Mouse (Mus musculus) layer of hippocampus, postnatal 10 days (tissue): Measurements from ENCODE around the gene Zfp710. TPM values are rescaled to one million over a fixed set of nuclear protein-coding genes. Genes with fewer than 3 reads are reported as not detected.
"Not testable (repeated sequence)": the region's sequence is repeated elsewhere in the genome, so short reads cannot be mapped to it uniquely, and the experiment has no call there.

Source experiments
- DNase-seq, 2 experiments: peaks; one replicate each; pipeline ENCODE4 v3.0.0; 2021; ENCODE audit warnings: low spot score in 2 of 2
- long read RNA-seq: library from polyadenylated mRNA; stranded (forward); transcript quantifications from one replicate; pipeline ENCODE4 v2.0.0, GENCODE M21; 2023
- total RNA-seq, 2 experiments: library from RNA; stranded (reverse); gene quantifications; 2 replicates each; pipeline ENCODE4 v1.2.3; 2021

Zfp710 gene
- total RNA-seq = 10 to 100 TPM; 18.3 to 19.8 TPM
- long read RNA-seq, full-length matches to known transcripts = 3 of 10 reads
- long read RNA-seq, partial matches to known transcripts = 0 of 10 reads
- long read RNA-seq, other reads (novel, unspliced or antisense) = 7 of 10 reads

GRCm38 (mm10) chr7:80024521-80025390 is at the start of gene Zfp710:
Zfp710 (plus strand) TSS chr7:80024814.
- peak; percentile 66 to 79 for DNase-seq

DNA sequence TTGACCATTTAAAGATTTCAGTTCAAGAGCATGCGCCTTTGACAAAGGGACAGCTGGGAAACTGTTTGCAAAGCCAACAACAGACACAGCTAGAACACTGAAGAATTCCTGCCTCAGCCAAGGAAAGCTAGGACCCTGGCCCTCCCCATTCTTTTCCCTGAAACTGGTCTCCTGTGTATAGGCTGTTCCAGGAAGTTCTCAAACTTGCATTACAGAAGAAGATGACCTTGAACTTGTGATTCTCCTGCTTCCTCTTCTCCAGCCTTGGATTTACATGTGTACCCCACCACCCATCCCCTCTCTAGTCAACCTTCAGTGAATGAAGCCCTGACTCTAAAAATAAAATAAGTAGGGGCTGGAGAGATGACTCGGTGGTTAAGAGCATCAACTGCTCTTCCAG is 49.3 kb upstream of the Zfp710 start:
- DNase-seq = no peak

- no peak for DNase-seq
Measured at GRCm38 (mm10) chr7:79986717-79987116, 37.9 kb upstream of the Zfp710 start.

DNA sequence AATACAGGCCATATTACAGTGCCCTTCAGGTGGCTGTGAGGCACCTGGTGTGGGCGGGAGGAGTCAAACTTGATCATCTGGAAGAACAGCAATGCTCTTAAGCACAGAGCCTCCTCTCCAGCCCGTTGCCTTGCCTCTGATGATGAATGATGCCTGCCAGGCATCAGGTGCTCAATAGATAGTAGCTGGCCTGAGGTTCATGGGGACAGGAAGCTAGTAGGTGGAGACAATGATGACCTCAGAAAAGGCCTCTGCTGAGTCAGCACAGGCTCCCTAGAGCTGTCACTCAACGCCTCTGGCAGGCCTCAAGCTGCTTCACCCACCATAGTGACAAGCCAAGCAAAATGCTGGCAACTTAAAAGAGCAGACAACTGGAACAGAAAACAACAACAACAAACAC is 36.9 kb upstream of the Zfp710 start:
- no peak for DNase-seq

DNA sequence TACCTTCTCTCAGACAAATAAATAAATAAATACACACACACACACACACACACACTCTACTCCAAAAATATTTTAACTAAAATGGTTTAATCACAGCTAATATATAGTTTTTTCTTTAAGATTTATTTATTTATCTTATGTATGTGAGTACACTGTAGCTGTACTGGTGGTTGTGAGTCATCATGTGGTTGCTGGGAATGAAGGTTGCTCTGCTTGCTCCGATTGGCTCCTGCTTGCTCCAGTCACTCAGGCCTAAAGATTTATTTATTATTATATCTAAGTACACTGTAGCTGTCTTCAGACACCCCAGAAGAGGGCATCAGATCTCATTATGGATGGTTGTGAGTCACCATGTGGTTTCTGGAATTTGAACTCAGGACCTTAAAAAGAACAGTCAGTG is 36.1 kb upstream of the Zfp710 start:
- not testable (repeated sequence) for DNase-seq

DNA sequence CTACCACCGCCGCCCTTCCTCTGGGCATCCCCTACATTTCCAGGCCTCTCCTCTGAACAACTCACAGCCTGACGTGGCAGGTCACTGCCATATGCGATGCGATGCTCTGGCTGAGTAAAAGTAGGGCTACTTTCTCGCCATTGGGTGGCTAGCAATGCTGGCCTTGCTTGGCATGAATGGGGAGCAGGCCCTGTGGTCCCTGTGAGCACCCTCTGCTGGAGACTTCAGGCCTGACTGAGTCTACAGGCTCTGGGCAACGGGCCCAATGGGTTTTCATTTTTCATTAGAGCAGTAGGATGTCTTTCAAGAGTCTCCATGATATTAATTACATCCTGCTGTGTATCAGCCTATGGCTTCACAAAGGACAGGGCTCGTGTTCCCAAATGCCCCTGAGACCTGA is 30.1 kb upstream of the Zfp710 start:
- DNase-seq = peak; percentile 59 to 68

DNA sequence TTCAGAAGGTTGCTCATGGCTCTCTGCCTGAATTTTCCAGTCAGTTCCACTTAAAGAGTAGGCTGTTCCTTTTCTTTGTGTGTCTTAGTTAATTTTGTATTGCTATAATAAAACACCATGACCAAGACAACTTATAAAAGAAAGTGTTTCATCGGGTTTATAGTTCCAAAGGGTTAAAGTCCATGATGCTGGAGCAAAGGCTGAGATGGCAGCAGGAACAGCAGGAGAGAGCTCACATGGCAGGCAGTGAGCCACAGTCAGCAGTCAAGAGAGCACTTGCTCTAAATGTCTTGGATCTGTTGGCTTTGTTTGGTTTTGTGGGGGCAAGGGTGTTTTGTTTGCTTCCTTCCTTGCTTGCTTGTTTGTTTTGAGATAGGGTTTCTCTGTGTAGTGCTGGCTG is 26.9 kb upstream of the Zfp710 start:
- DNase-seq = no peak

DNA sequence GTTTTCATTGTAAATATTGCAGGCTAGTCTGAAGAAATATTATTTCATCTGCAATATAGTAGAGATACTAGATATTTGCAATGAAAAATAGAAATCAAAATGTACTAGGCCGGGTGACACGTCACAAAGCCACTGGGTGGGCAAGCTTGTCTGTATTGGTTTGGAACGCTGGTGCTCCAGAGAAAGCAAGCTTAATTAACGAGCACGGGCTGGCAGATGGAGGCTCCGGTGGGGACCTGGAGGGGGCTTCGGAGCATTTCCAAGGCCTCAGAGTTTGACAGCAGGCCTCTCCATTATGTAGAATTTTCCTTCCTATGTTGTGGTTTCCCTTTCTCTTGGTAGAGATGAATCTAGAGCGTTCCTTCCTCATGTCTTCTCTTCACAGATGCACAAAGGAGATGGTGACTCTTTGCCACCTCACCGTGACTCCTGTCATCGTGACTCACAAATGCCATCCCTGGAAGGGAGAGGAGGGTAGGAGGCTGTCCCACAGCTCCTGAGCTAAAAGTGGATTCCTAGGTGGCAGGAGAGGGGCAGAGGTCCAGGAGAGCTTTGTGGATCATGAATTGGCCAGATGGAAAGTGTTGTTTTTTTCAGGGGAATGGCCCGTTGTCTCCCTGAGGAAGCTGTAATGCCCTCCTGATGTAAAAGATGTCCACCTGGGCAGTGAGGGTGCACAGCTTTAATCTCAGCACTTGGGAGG is 22.1 kb upstream of the Zfp710 start:
- no peak for DNase-seq

DNA sequence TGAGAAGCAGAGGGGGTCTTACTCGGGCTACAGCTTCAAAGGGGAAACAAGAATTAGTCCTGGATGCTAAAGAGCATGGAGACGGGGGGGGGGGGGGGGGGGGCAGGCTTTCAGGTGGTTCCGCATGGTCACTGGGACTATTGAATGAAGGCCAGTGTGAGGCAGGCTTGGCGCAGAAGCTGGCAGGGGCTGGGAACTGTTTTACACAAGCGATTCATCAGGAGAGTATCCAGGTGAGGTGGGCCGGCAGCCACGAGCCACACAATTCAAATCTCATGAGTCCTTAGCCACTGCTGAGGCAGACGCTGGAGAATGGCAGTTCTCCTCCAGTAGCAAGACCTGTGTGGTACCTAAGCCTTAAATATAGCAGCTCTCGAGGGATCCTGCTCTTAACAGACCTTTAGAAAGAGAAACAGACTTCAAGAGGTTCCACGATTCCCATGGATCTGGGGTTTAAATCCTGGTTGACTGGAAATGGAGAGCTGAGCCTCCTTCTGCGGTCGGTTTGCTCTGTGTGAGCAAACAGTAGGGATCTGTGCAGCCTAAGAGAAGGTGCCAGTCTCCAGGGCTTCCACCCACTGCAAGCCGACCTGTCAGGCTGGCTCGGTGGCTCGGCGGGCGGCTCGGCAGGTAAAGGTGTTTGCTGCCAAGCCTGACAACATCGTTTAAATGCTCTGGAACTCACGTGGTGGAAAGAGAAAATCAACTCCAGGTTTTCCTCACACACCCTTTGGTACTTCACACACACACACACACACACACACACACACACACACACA is 19.6 kb upstream of the Zfp710 start:
- peak in 1 of 2 experiments; percentile 35 for DNase-seq

DNA sequence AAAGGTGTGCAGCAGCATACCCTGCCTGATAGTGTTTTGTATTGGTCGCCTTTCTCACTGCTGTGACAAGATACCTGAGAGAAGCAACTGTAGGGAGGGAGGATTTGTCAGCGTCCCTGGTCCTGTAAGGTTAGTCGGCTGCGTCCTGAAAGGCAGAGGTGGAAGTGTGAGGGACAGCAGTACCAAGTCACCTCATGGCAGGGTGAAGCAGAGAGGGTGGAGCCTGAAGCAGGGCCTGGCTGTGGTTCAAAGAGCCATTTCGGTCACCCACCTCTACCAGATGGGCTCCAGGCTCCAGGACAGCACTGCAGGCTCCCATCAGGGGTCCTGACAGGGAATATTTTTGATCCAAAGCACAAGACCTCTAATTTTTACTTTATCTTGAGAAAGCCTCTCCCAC is 13.9 kb upstream of the Zfp710 start:
- DNase-seq = no peak

DNA sequence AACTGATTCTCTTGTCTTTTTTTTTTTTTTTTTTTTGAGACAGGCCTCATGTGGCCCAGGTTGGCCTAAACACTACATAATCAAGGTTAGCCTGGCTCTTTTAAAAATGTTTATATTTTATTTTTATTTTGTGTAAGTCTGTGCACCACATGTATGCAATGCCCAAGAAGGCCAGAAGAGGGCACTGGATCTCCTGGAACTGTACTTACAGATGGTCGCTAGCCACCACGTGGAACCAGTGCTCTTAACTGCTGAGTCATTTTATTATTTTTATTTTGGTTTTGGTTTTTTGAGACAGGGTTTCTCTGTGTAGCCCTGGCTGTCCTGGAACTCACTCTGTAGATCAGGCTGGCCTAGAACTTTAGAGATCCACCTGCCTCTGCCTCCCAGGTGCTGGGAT is 13.1 kb upstream of the Zfp710 start:
- peak in 1 of 2 experiments; percentile 40 for DNase-seq

GRCm38 (mm10) chr7:80013884-80014550 is 10.6 kb upstream of the Zfp710 start:
- no peak for DNase-seq

DNA sequence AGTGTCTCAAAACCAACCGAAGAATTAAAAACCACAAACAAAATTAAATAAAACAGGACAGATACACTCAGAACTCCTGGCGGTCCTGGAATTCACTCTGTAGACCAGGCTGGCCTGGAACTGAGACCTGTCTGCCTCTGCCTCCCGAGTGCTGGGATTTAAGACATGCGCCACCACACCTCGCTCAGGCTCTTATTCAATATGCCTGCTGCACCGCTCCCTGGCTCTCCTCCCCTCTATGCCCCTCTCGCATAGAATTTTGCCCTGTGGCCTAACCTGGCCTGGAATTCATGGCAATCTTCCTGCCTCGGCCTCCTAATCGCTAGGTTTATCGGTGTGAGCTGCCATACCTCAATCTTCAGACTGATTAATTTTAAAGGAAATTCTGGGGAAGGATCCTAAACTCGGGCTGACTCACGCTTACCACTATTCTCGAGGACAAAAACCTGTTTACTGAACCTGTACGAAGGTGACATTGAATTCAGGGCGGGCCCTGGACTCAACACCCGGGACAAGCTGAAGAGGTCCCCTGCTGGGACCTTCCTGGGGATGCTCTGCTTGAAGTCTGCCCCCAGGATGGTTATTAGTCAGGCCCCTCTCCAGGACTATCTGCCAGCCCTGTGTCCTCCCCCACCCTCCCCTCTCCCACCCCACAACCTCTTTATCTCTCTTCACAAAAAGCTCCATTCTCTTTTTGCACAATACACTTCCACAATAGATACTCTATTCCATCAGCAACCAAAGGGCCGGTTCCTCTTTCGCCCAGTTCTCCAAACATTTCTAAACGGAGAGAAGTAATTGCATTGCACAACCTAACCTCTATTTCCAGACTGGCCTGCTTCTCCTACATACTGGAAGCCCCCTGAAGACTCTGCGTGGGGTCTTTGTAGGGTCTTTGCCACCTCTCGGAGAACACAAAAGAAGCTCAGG is 9.5 kb upstream of the Zfp710 start:
- no peak for DNase-seq

DNA sequence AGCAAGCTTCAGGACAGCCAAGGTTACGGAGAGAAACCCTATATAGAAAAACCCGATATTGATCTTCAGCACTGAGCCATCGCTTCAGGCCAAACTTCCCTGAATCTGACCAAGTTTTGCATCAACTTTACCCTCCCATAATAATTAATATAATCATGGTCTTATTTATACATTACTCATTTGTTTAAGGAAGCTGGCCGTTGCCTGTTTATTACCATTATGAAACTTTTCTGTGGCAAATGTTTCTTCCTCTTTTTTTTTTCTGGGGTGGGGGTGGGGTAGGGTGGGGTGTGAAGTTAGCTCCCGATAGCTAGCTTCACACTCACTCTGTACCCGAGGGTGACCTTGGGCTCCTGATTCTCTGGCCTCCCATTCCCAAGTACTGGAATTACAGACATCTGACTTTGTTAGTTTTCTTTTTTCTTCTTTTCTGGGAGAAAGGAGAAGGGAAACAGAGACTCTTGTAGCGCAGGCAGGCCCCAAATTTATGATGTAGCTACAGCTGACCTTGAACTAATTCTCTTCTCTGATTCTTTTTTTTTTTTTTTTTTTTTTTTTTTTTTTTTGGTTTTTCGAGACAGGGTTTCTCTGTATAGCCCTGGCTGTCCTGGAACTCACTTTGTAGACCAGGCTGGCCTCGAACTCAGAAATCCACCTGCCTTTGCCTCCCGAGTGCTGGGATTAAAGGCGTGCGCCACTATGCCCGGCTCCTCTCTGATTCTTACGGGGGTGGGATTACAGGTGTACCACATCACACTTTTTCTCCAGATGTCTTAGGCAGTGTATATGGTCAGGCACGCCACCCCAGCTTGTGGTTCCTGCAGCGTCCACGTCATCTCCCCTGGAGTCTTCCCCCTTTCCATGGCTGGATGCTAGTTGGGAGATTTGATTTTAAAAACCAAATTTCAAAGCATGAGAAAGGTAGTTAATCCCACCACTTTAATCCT is 5.8 kb upstream of the Zfp710 start:
- no peak for DNase-seq

DNA sequence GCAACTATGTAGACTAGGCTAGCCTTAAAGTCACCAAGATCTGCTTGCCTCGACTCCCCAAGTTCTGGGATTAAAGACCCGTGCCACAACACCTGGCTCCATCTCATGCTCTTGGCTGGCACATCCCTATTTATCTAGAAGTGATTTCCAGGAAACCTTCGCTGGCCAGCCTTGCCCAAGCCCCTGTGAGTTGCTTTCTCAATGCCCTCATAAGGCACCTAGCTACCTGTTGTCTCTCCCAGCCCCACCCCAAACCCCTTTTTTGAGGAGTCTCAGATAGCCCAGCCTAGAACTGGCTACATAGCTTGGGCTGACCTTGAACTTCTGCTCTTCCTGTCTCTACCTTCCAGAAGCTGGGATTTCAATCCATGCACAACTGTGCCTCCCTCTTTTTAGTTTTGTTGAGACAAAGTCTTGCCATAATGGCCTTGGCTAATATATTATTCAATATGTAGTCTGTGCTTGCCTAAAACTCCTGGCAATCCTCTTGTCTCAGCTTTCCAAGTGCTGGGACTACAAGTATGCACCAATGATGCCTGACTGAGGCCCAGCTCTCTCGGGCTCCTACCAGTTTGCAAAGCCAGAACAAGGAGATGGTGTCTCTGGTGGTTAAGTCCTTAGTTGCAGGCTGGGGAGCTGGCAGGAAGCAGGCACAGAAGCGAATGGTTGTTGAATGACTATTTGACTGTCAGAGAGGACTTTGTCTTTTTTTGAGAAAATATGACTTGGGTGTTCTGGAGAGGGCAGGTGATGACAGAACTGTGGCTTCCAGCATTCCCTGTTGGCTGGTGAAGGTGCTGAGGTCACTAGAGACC is 786 bp upstream of the Zfp710 start:
- peak in 1 of 2 experiments; percentile 39 for DNase-seq

GRCm38 (mm10) chr7:80025391-80026117 is 940 bp downstream of the Zfp710 start:
- DNase-seq = no peak
